21 mouse cellular contexts compared by ENCODE assay signal in the genomic region with DNA sequence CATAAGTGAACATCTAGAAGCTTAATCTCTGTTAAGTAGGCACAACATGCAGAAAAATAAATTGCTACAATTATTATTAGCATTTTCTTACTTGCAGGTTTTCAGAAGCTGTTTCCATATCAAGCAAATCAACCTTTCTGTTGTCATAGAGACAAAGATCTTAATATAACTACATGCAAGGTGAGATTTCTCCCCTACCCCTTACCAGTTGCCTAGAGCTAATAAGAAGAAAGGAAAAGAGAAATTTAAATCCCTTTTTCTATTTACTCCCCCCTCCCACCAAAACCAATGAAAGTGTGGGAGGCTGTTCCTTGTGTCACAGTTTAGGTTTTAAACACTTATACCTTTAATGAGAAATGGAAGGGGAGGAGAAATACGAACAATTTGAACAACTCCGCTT. TPM values are rescaled to one million over a fixed set of nuclear protein-coding genes. Genes with fewer than 3 reads are reported as not detected.
"Had no signal": no experiment of that assay in that cellular context is flagged by ENCODE, and none has a peak within 500 bp of the region (broad histone marks: within the 10 kb centered on the region; RNA-seq: fewer than 3 reads in every experiment).

No protein-coding gene starts in this region.

- H3K9me3 ChIP-seq: kidney, embryonic 15.5 days; limb, embryonic 12.5 days; limb, embryonic 15.5 days; midbrain, embryonic 10.5 days had no signal

- DNase-seq: kidney, adult 8-10 months; kidney, postnatal 10 days; kidney, postnatal 36 days; left cerebral cortex, postnatal 4 days; liver, postnatal 0 days; lung, embryonic 14.5 days; right cerebral cortex, postnatal 4 days; thymus, adult 2 months; thymus, postnatal 14 days; thymus, postnatal 4 days had no signal

- H3K9ac ChIP-seq: kidney, embryonic 15.5 days; limb, embryonic 12.5 days; limb, embryonic 15.5 days; liver, embryonic 14.5 days; liver, postnatal 0 days; lung, embryonic 14.5 days had no signal

- H3K4me2 ChIP-seq: kidney, embryonic 15.5 days; limb, embryonic 12.5 days; limb, embryonic 15.5 days; liver, embryonic 11.5 days; lung, embryonic 14.5 days had no signal

- H3K36me3 ChIP-seq: kidney, embryonic 15.5 days; limb, embryonic 12.5 days; limb, embryonic 15.5 days; midbrain, embryonic 10.5 days had no signal

- H3K27ac ChIP-seq: kidney, embryonic 15.5 days; limb, embryonic 12.5 days; limb, embryonic 15.5 days; liver, embryonic 14.5 days; macrophage; midbrain, embryonic 10.5 days; stomach, postnatal 0 days had no signal

- H3K4me3 ChIP-seq: kidney, embryonic 15.5 days; limb, embryonic 12.5 days; limb, embryonic 15.5 days; midbrain, embryonic 10.5 days had no signal

- ATAC-seq: liver, postnatal 0 days; lung, postnatal 0 days had no signal

RNA-seq across cellular contexts. Expression of gene Lhcgr, which starts 3.4 kb away (rescaled TPM):
- total RNA-seq: megakaryocyte, adult 5-6 weeks had no signal
- polyA plus RNA-seq: liver, embryonic 11.5 days; liver, embryonic 14.5 days; liver, postnatal 0 days; macrophage; stomach, embryonic 14.5 days; stomach, postnatal 0 days had no signal
